Mouse (Mus musculus) thymus, adult 2 months (tissue): ENCODE data around the gene Cdca7l. TPM values are rescaled to one million over a fixed set of nuclear protein-coding genes. Genes with fewer than 3 reads are reported as not detected.

ENCODE experiments used
- DNase-seq: peaks from one replicate; pipeline ENCODE4 v3.0.0; 2021
- H3K27ac ChIP-seq: fragments of 200-500 bp; 2 replicates; pipeline ENCODE4 v1.5.1; 2012; ENCODE audit warnings: low read length, control low read depth; ENCODE audit not compliant: control insufficient read depth, insufficient read depth
- H3K27me3 ChIP-seq: fragments of 200-500 bp; 2 replicates; pipeline ENCODE4 v1.6.1; 2012; ENCODE audit warnings: mild to moderate bottlenecking, low read length, moderate library complexity, mixed read lengths; ENCODE audit not compliant: control insufficient read depth, insufficient read depth
- H3K36me3 ChIP-seq: fragments of 200-500 bp; 2 replicates; pipeline ENCODE4 v1.6.1; 2012; ENCODE audit warnings: mild to moderate bottlenecking, low read length, moderate library complexity; ENCODE audit not compliant: control insufficient read depth, insufficient read depth
- H3K4me1 ChIP-seq: fragments of 200-500 bp; replicated peaks from 2 replicates; pipeline ENCODE4 v1.6.1; 2012; ENCODE audit warnings: low read length; ENCODE audit not compliant: control insufficient read depth, insufficient read depth
- H3K4me3 ChIP-seq: fragments of 200-500 bp; 2 replicates; pipeline ENCODE4 v1.5.1; 2012; ENCODE audit warnings: mild to moderate bottlenecking, low read length, control low read depth, moderate library complexity; ENCODE audit not compliant: control insufficient read depth, insufficient read depth
- CTCF ChIP-seq: fragments of 200-500 bp; IDR thresholded peaks from 2 replicates; pipeline ENCODE4 v1.5.1; 2012; ENCODE audit warnings: mild to moderate bottlenecking, control low read depth, low read length, moderate library complexity, borderline replicate concordance; ENCODE audit not compliant: control insufficient read depth, poor library complexity, insufficient read depth; ENCODE audit errors: extremely low read depth
- POLR2A ChIP-seq: fragments of 200-500 bp; IDR thresholded peaks from 2 replicates; pipeline ENCODE4 v1.6.1; 2012; ENCODE audit warnings: mild to moderate bottlenecking, low read length, control low read depth, moderate library complexity; ENCODE audit not compliant: control insufficient read depth, poor library complexity, insufficient read depth; ENCODE audit errors: extremely low read depth
- WGBS: fragments of 180-500 bp; shearing (Covaris S2); methylation state at CpG from one replicate; pipeline ENCODE4 v1.1.7; 2018; 5-methylcytosine and 5-hydroxymethylcytosine counted together
- polyA plus RNA-seq: library from polyadenylated mRNA; depleted of rRNA; stranded (reverse); fragments of >200 nt; gene quantifications from 2 replicates; pipeline ENCODE4 v1.2.3, GENCODE M21; 2012

Gene Cdca7l
- polyA plus RNA-seq, 1 experiment: 8.0 TPM

DNA sequence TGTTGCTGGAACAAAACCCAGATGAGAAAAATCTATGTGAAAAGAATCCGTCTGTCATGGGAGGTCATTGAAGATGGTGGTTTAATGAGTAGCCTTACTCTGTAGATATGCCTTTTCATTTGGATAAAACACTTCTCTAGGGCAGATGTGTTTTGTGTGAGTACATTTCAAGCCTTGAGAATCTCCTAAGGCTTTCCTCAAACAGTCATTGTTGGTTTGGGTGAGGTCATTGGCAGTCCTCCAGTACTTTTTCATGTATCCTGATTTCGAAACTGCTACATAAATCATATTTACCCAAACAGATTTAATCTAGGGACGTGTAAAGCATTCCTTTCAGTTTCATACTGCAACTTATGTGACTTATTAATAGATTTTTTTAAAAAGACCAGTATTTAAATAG is 24.3 kb downstream of the Cdca7l start:
- TF ChIP-seq CTCF (no peak), POLR2A (no peak)
- WGBS: 68% methylated on average over 3 of the region's 3 CpGs
- no peak for DNase-seq
- no peaks in the 10 kb centered on the region for H3K27me3 ChIP-seq
- H3K27ac ChIP-seq: no peak overlapping the region
- no peak overlapping the region for H3K4me3 ChIP-seq
- H3K4me1 ChIP-seq: no peaks in the 10 kb centered on the region
- no peaks in the 10 kb centered on the region for H3K36me3 ChIP-seq

DNA sequence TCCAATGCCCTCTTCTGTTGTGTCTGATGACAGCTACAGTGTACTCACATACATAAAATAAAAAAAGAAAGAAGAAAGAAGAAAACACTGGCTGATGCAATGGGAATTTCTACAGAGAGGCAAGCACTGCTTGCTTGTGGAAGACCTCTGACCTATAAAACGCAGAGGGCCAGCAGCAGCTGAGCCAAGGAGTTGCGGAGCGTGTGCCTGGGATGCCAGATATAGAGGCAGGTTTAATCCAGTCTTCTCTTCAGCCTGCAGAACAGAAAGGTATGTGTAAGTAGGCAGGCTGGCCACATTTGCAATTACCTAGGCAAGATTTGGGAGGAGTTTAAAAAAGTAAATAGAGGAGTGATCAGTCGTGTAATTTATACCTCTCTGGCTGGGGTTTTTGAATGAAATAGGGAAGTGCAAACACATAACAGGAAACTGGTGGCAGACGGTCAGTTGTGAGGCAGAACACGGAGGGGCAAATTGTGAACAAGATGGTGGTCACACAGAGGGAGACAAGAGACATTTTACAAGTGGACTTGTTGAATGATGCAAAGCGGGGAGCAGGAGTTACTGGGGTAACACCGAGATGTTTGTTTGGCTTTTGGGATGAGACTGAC is 27.4 kb downstream of the Cdca7l start:
- no peak for DNase-seq
- Histone ChIP-seq H3K27me3 (no peaks in the 10 kb centered on the region), H3K36me3 (no peaks in the 10 kb centered on the region), H3K4me1 (no peaks in the 10 kb centered on the region), H3K4me3 (no peak overlapping the region), H3K27ac (no peak overlapping the region)
- TF ChIP-seq POLR2A: no peak
- TF ChIP-seq CTCF: no peak
- 65% methylated on average over 8 of the region's 8 CpGs for WGBS

GRCm38 (mm10) chr12:117832190-117832589 is 28.1 kb downstream of the Cdca7l start:
- Histone ChIP-seq H3K27ac (no peak overlapping the region), H3K4me3 (no peak overlapping the region), H3K4me1 (no peaks in the 10 kb centered on the region), H3K36me3 (no peaks in the 10 kb centered on the region), H3K27me3 (no peaks in the 10 kb centered on the region)
- DNase-seq: no peak
- TF ChIP-seq POLR2A (no peak), CTCF (no peak)
- WGBS: 82% methylated on average over 5 of the region's 5 CpGs

GRCm38 (mm10) chr12:117834652-117835051 is 30.6 kb downstream of the Cdca7l start:
- no peaks in the 10 kb centered on the region for H3K4me1 ChIP-seq
- no peak overlapping the region for H3K4me3 ChIP-seq
- no peaks in the 10 kb centered on the region for H3K36me3 ChIP-seq
- H3K27ac ChIP-seq: no peak overlapping the region
- no peaks in the 10 kb centered on the region for H3K27me3 ChIP-seq
- no peak for TF ChIP-seq CTCF
- no peak for TF ChIP-seq POLR2A
- DNase-seq: no peak
- 95% methylated on average over 2 of the region's 2 CpGs for WGBS

DNA sequence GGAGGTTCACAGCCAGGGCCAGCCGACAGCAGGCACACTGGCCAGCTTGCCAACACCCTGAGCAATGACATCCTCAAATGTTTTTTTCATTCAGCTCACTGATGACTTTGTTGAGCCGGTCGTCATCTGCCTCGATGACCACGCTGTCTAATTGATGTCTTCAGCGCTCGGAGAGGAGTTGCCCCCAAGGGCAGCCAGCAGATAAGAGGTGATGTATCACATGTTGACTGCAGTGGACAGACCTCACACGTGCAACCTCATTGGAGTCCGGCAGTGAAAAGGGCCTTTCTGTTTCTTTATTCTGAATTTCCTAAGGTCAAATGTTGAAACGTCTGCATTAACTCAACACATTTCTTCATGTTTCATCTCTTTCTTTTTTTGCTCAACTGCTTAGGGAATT is 31.3 kb downstream of the Cdca7l start:
- 92% methylated on average over 10 of the region's 10 CpGs for WGBS
- H3K27me3 ChIP-seq: no peaks in the 10 kb centered on the region
- no peak overlapping the region for H3K4me3 ChIP-seq
- no peak for TF ChIP-seq POLR2A
- TF ChIP-seq CTCF: no peak
- DNase-seq: no peak
- H3K4me1 ChIP-seq: no peaks in the 10 kb centered on the region
- no peak overlapping the region for H3K27ac ChIP-seq
- no peaks in the 10 kb centered on the region for H3K36me3 ChIP-seq

GRCm38 (mm10) chr12:117837376-117837775 is 33.3 kb downstream of the Cdca7l start:
- H3K4me3 ChIP-seq: no peak overlapping the region
- TF ChIP-seq CTCF (no peak), POLR2A (no peak)
- 89% methylated on average over 4 of the region's 4 CpGs for WGBS
- no peak overlapping the region for H3K27ac ChIP-seq
- no peak for DNase-seq
- H3K27me3 ChIP-seq: no peaks in the 10 kb centered on the region
- no peaks in the 10 kb centered on the region for H3K36me3 ChIP-seq
- H3K4me1 ChIP-seq: no peaks in the 10 kb centered on the region

DNA sequence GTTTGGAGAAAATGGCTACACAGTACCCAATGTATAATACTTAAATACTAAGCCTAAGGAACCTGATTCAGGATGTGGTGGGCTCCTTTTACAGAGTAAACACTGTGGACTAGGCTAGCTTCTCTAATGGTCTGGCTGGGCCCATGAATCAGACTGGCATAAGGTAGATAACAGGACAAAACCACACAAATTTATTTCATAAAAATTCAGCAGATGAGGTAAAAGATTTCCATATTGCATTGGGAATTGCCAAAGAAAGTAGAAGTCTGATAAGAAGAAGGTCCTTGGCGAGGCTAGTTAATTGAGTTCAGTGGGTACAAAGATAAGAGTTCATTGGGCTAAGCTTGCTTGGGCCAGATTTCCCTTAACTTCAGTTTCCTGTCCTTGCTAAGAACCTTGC is 36.6 kb downstream of the Cdca7l start:
- H3K27me3 ChIP-seq: no peaks in the 10 kb centered on the region
- H3K4me1 ChIP-seq: peaks cover 8% of the 10 kb centered on the region
- TF ChIP-seq POLR2A: no peak
- H3K4me3 ChIP-seq: no peak overlapping the region
- DNase-seq: no peak
- no peaks in the 10 kb centered on the region for H3K36me3 ChIP-seq
- no peak overlapping the region for H3K27ac ChIP-seq
- WGBS: 93% methylated on average over 1 of the region's 1 CpGs
